In genomic region chr7:139950283-139950971, GRCm38 (mm10) we compare ENCODE assay signal across 8 mouse cellular contexts. TPM values are rescaled to one million over a fixed set of nuclear protein-coding genes. Genes with fewer than 3 reads are reported as not detected.
A peak's percentile ranks its signal among the peaks of the same experiment; 100 is the strongest.
DNase-seq lines count a peak whose midpoint lies in the region; ATAC-seq and TF ChIP-seq lines count a peak whose summit lies in the region.

No protein-coding gene starts in this region.

- H3K9me3 ChIP-seq in E14TG2a.4 (ENCODE audit: low read length), result no peaks in the 10 kb centered on the region
- no peaks in the 10 kb centered on the region for H3K9me3 ChIP-seq in forebrain, postnatal 0 days (ENCODE audit: low read length)
- H3K9me3 ChIP-seq in hindbrain, embryonic 15.5 days, result no peaks in the 10 kb centered on the region
- H3K9me3 ChIP-seq in liver, embryonic 12.5 days (replicated peaks), result no peaks in the 10 kb centered on the region

- H3K79me2 ChIP-seq in myocyte (ENCODE audit: control insufficient read depth, insufficient read depth), result no peaks in the 10 kb centered on the region

- peak overlapping the region; percentile 73 for H3K4me2 ChIP-seq in forebrain, postnatal 0 days (ENCODE audit: low read depth)
- H3K4me2 ChIP-seq in hindbrain, embryonic 15.5 days, result peak overlapping the region; percentile 84
- peak overlapping the region; percentile 92 for H3K4me2 ChIP-seq in liver, embryonic 12.5 days
- peak overlapping the region; percentile 79 for H3K4me2 ChIP-seq in myocyte (ENCODE audit: low read depth)

- no peaks in the 10 kb centered on the region for H3K27me3 ChIP-seq in E14TG2a.4 (ENCODE audit: insufficient read depth, low read length)
- H3K27me3 ChIP-seq in forebrain, postnatal 0 days (ENCODE audit: insufficient read depth, low read length), result peaks cover 40% of the 10 kb centered on the region
- H3K27me3 ChIP-seq in hindbrain, embryonic 15.5 days, result peaks cover 60% of the 10 kb centered on the region
- H3K27me3 ChIP-seq in liver, embryonic 12.5 days (replicated peaks), result peaks cover 43% of the 10 kb centered on the region
- H3K27me3 ChIP-seq in myocyte (ENCODE audit: control insufficient read depth, insufficient read depth, insufficient read length), result no peaks in the 10 kb centered on the region

- H3K4me3 ChIP-seq in E14TG2a.4 (replicated peaks; ENCODE audit: low read length) (peak overlapping the region; percentile 85), myocyte (peak overlapping the region; percentile 70)
- peak overlapping the region; percentile 34 for H3K4me3 ChIP-seq in forebrain, postnatal 0 days (ENCODE audit: low read depth, low read length)
- peak overlapping the region; percentile 42 for H3K4me3 ChIP-seq in hindbrain, embryonic 15.5 days
- H3K4me3 ChIP-seq in liver, embryonic 12.5 days, result peak overlapping the region; percentile 66

- H3K36me3 ChIP-seq in E14TG2a.4 (ENCODE audit: insufficient read depth, low read length), result peaks cover 66% of the 10 kb centered on the region
- H3K36me3 ChIP-seq in forebrain, postnatal 0 days (ENCODE audit: insufficient read depth), result no peaks in the 10 kb centered on the region
- no peaks in the 10 kb centered on the region for H3K36me3 ChIP-seq in hindbrain, embryonic 15.5 days
- H3K36me3 ChIP-seq in liver, embryonic 12.5 days, result no peaks in the 10 kb centered on the region
- no peaks in the 10 kb centered on the region for H3K36me3 ChIP-seq in myocyte (ENCODE audit: control insufficient read depth, insufficient read depth)

- H3K27ac ChIP-seq in forebrain, postnatal 0 days (ENCODE audit: low read depth, low read length), result no peak overlapping the region
- H3K27ac ChIP-seq in hindbrain, embryonic 15.5 days (replicated peaks), result no peak overlapping the region
- peak overlapping the region; percentile 48; the same call in 1 of the 2 replicates for H3K27ac ChIP-seq in liver, embryonic 12.5 days

- H3K4me1 ChIP-seq in E14TG2a.4 (replicated peaks; ENCODE audit: low read depth, low read length), result peaks cover 71% of the 10 kb centered on the region
- H3K4me1 ChIP-seq in forebrain, postnatal 0 days (ENCODE audit: insufficient read depth), result no peaks in the 10 kb centered on the region
- H3K4me1 ChIP-seq in hindbrain, embryonic 15.5 days (replicated peaks), result peaks cover 16% of the 10 kb centered on the region
- H3K4me1 ChIP-seq in liver, embryonic 12.5 days, result peaks cover 24% of the 10 kb centered on the region

- DNase-seq in adrenal gland, postnatal 36 days, result peak; percentile 70 to 82
- no peak for DNase-seq in forebrain, postnatal 0 days
- no peak for DNase-seq in frontal cortex, postnatal 10 days (ENCODE audit: low spot score in 2 of 2)
- DNase-seq in frontal cortex, postnatal 25 days (ENCODE audit: low spot score in 2 of 2), result no peak

- TF ChIP-seq CTCF in E14TG2a.4 (conservative IDR thresholded peaks at IDR 0.05; ENCODE audit: low read length), result no peak
- no peak for TF ChIP-seq CTCF in forebrain, postnatal 0 days (IDR thresholded peaks at IDR 0.05; ENCODE audit: low read depth)

- ATAC-seq in forebrain, postnatal 0 days, result peak; percentile 56
- peak; percentile 75; the same call in 1 of the 2 replicates for ATAC-seq in hindbrain, embryonic 15.5 days (ENCODE audit: low FRiP score, low read depth)
- ATAC-seq in liver, embryonic 12.5 days, result peak; percentile 80

- H3ac ChIP-seq in myocyte (ENCODE audit: control insufficient read depth, insufficient read length), result no peak overlapping the region

- WGBS in forebrain, postnatal 0 days, result 1% methylated on average over 33 of the region's 33 CpGs
- under 1% methylated on average over 33 of the region's 33 CpGs for WGBS in hindbrain, embryonic 15.5 days
- under 1% methylated on average over 33 of the region's 33 CpGs for WGBS in liver, embryonic 12.5 days (ENCODE audit: insufficient replicate concordance)

- no peak for TF ChIP-seq POLR2A in myocyte (IDR thresholded peaks at IDR 0.05; ENCODE audit: insufficient read length, low read depth)

- H3K9ac ChIP-seq in forebrain, postnatal 0 days, result 0 out of 2 replicates have a peak overlapping the region, but pooled peaks have one; percentile 14
- H3K9ac ChIP-seq in hindbrain, embryonic 15.5 days, result peak overlapping the region; percentile 42
- peak overlapping the region; percentile 57 for H3K9ac ChIP-seq in liver, embryonic 12.5 days

TF ChIP-seq in myocyte, 11 proteins besides CTCF, POLR2A, EP300 and RAD21:
- TF ChIP-seq MYOG (IDR thresholded peaks at IDR 0.05; ENCODE audit: control insufficient read depth in 1 of 3, insufficient read depth in 1 of 3, insufficient read length in 2 of 3, low read depth in 2 of 3), result no peak
- TF ChIP-seq CEBPB (IDR thresholded peaks at IDR 0.05; ENCODE audit: insufficient read depth, poor library complexity, severe bottlenecking), result no peak
- TF ChIP-seq MYOD1 (IDR thresholded peaks at IDR 0.05; ENCODE audit: control insufficient read depth in 1 of 3, insufficient read length in 2 of 3, low read depth in 2 of 3), result no peak
- no peak for TF ChIP-seq MAX (IDR thresholded peaks at IDR 0.05; ENCODE audit: low read depth)
- no peak for TF ChIP-seq USF1 (IDR thresholded peaks at IDR 0.05; ENCODE audit: low read depth)
- no peak for TF ChIP-seq E2F4 (IDR thresholded peaks at IDR 0.05; ENCODE audit: insufficient read depth)
- no peak for TF ChIP-seq TCF3 (IDR thresholded peaks at IDR 0.05; ENCODE audit: insufficient read length, low read depth)
- TF ChIP-seq TCF12 (IDR thresholded peaks at IDR 0.05; ENCODE audit: insufficient read depth, poor library complexity, severe bottlenecking), result no peak
- TF ChIP-seq REST (IDR thresholded peaks at IDR 0.05; ENCODE audit: insufficient read depth, insufficient read length), result no peak
- TF ChIP-seq SRF (IDR thresholded peaks at IDR 0.05; ENCODE audit: control insufficient read depth, insufficient read length, low read depth), result no peak
- no peak for TF ChIP-seq POLR2AphosphoS2 (IDR thresholded peaks at IDR 0.05; ENCODE audit: insufficient read length, low read depth)

RNA-seq across cellular contexts. Expression of gene Utf1, which starts 6.8 kb away (rescaled TPM):
- total RNA-seq in adrenal gland, postnatal 36 days (2021), result not detected
- total RNA-seq in forebrain, postnatal 0 days (2014; rRNA removed), result not detected in 2 replicates
- polyA plus RNA-seq in forebrain, postnatal 0 days (2015; fragmentation: Nextera tagmentation; extraction: Ambion mirVana), result not detected in 2 replicates
- polyA plus RNA-seq in hindbrain, embryonic 15.5 days (2015; fragmentation: Nextera tagmentation; extraction: Ambion mirVana), result not detected in 2 replicates
- not detected in 2 replicates for polyA plus RNA-seq in liver, embryonic 12.5 days (2016; fragmentation: Nextera tagmentation; extraction: Ambion mirVana)
- not detected for polyA plus RNA-seq in myocyte (2012; fragmentation: generic; extraction: Trizol)

RNA-seq across cellular contexts. Expression of gene 6430531B16Rik, which starts 28.1 kb away (rescaled TPM):
- not detected for total RNA-seq in adrenal gland, postnatal 36 days (2021)
- 1.6 and 2.7 TPM in 2 replicates for total RNA-seq in forebrain, postnatal 0 days (2014; rRNA removed)
- 1.3 and 2.0 TPM in 2 replicates for polyA plus RNA-seq in forebrain, postnatal 0 days (2015; fragmentation: Nextera tagmentation; extraction: Ambion mirVana)
- polyA plus RNA-seq in hindbrain, embryonic 15.5 days (2015; fragmentation: Nextera tagmentation; extraction: Ambion mirVana), result 0.68 and 0.97 TPM in 2 replicates
- polyA plus RNA-seq in liver, embryonic 12.5 days (2016; fragmentation: Nextera tagmentation; extraction: Ambion mirVana), result not detected in 2 replicates
- 0.13 TPM for polyA plus RNA-seq in myocyte (2012; fragmentation: generic; extraction: Trizol)

RNA-seq across cellular contexts. Expression of gene Adam8, which starts 41.9 kb away (rescaled TPM):
- 1 to 10 TPM in 1 of 2 experiments, under 1 TPM in 1; 0.69 to 4.6 TPM for total RNA-seq in adrenal gland, postnatal 36 days (2021)
- total RNA-seq in forebrain, postnatal 0 days (2014; rRNA removed), result 2.6 and 3.4 TPM in 2 replicates
- polyA plus RNA-seq in forebrain, postnatal 0 days (2015; fragmentation: Nextera tagmentation; extraction: Ambion mirVana), result 0.47 TPM in 2 replicates
- polyA plus RNA-seq in hindbrain, embryonic 15.5 days (2015; fragmentation: Nextera tagmentation; extraction: Ambion mirVana), result 2.9 and 3.6 TPM in 2 replicates
- 0.61 and 0.83 TPM in 2 replicates for polyA plus RNA-seq in liver, embryonic 12.5 days (2016; fragmentation: Nextera tagmentation; extraction: Ambion mirVana)
- 2.3 TPM for polyA plus RNA-seq in myocyte (2012; fragmentation: generic; extraction: Trizol)

RNA-seq across cellular contexts. Expression of gene Kndc1, which starts 55.9 kb away (rescaled TPM):
- under 1 TPM; 0.50 to 0.56 TPM for total RNA-seq in adrenal gland, postnatal 36 days (2021)
- total RNA-seq in forebrain, postnatal 0 days (2014; rRNA removed), result 28.9 and 48.4 TPM in 2 replicates
- 7.1 and 10.0 TPM in 2 replicates for polyA plus RNA-seq in forebrain, postnatal 0 days (2015; fragmentation: Nextera tagmentation; extraction: Ambion mirVana)
- 14.6 and 18.1 TPM in 2 replicates for polyA plus RNA-seq in hindbrain, embryonic 15.5 days (2015; fragmentation: Nextera tagmentation; extraction: Ambion mirVana)
- 0.05 TPM in 1 of 2 replicates, not detected in the other for polyA plus RNA-seq in liver, embryonic 12.5 days (2016; fragmentation: Nextera tagmentation; extraction: Ambion mirVana)
- 0.01 TPM for polyA plus RNA-seq in myocyte (2012; fragmentation: generic; extraction: Trizol)

Comparison
In these comparisons a context has a peak if more than half of its experiments do, and no peak if none do; other contexts are left out.
1. H3K4me3 ChIP-seq: peak in every context shown above with its lines; median percentile 85 in E14TG2a.4; 70 in myocyte; 66 in liver, embryonic 12.5 days; 42 in hindbrain, embryonic 15.5 days; 34 in forebrain, postnatal 0 days.
2. DNase-seq: peak in adrenal gland, postnatal 36 days (2 of 2); none in forebrain, postnatal 0 days (single experiment), frontal cortex, postnatal 10 days (0 of 2) and frontal cortex, postnatal 25 days (0 of 2).
3. Peak in every context shown above with its lines, with median percentiles within 50 percentile points of each other: ATAC-seq, H3K4me2 ChIP-seq and H3K9ac ChIP-seq.